Mouse (Mus musculus): ENCODE data around the gene Smoc2. TPM values are rescaled to one million over a fixed set of nuclear protein-coding genes. Genes with fewer than 3 reads are reported as not detected.

Smoc2 gene
- 12.8 and 34.6 TPM in 2 replicates for polyA plus RNA-seq (2015; fragmentation: Nextera tagmentation; extraction: Ambion mirVana)

- peaks cover 20% of the 10 kb centered on the region for H3K4me1 ChIP-seq
- peak within 1 kb of the TSS; percentile 47 for H3K4me3 ChIP-seq (replicated peaks)
- under 1% methylated on average over 61 of the region's 61 CpGs for WGBS
- peak within 1 kb of the TSS; percentile 92 for H3K4me2 ChIP-seq
- ATAC-seq (ENCODE audit: low FRiP score) = peak; percentile 84
- H3K36me3 ChIP-seq = no peaks in the 10 kb centered on the region
- no peaks in the 10 kb centered on the region for H3K9me3 ChIP-seq (replicated peaks)
- H3K9ac ChIP-seq (replicated peaks) = 0 out of 2 replicates have a peak within 1 kb of the TSS, but pooled peaks have one; percentile 31
- H3K27ac ChIP-seq (replicated peaks) = no peak within 1 kb of the TSS
- H3K27me3 ChIP-seq (replicated peaks) = peaks cover 58% of the 10 kb centered on the region
These were observed at the start of gene Smoc2 for GRCm38 (mm10) chr17:14279177-14279965. Smoc2 (plus strand) TSS chr17:14279506.

DNA sequence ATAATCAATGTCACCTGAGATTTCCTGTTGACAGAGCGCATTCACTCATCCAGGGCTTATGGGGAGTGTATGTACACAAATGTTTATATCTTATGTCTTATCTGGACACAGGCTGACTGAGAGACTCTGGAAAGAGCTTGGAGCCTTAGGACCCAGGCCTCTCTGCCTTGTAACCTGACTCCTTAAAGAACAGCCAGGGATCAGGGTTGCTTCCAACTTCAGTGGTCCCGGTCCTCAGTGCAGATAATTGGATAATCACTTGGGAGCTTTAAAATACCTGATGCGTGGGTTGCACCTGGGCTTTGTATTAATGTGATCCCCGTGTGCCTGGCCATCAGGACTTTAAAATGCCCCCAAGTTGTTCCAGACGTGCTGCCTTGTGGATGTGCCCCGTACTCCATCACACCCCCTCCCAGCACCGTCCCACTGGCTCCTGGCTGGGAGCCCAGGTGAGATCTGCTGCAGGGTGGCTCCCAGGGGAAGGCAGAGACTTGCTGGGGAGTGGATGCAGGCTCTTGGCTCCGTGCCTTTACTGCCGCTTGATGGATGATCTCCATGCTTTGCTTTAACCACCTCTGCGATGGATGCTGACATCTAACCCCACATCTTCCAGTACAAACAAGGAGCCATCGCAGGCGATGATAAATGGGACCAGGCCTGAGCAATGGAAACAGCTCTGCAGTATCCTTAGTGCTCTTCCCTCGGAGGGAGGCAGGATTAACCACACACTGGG is 48.4 kb upstream of the Smoc2 start:
- H3K9ac ChIP-seq (replicated peaks) = no peak overlapping the region
- no peaks in the 10 kb centered on the region for H3K9me3 ChIP-seq (replicated peaks)
- H3K4me2 ChIP-seq = no peak overlapping the region
- no peak for ATAC-seq (ENCODE audit: low FRiP score)
- 19% methylated on average over 13 of the region's 13 CpGs for WGBS
- 0 out of 2 replicates have a peak, but pooled peaks cover 2% of the 10 kb centered on the region for H3K27me3 ChIP-seq (replicated peaks)
- no peaks in the 10 kb centered on the region for H3K36me3 ChIP-seq
- no peak overlapping the region for H3K4me3 ChIP-seq (replicated peaks)
- H3K27ac ChIP-seq (replicated peaks) = no peak overlapping the region
- H3K4me1 ChIP-seq = peaks cover 10% of the 10 kb centered on the region

- H3K4me2 ChIP-seq = no peak overlapping the region
- H3K27me3 ChIP-seq (replicated peaks) = 0 out of 2 replicates have a peak, but pooled peaks cover under 1% of the 10 kb centered on the region
- H3K27ac ChIP-seq (replicated peaks) = no peak overlapping the region
- no peak overlapping the region for H3K9ac ChIP-seq (replicated peaks)
- peaks cover 10% of the 10 kb centered on the region for H3K4me1 ChIP-seq
- 57% methylated on average over 3 of the region's 3 CpGs for WGBS
- H3K9me3 ChIP-seq (replicated peaks) = no peaks in the 10 kb centered on the region
- ATAC-seq (ENCODE audit: low FRiP score) = peak; percentile 60; the same call in 1 of the 2 replicates
- H3K4me3 ChIP-seq (replicated peaks) = no peak overlapping the region
- no peaks in the 10 kb centered on the region for H3K36me3 ChIP-seq
These were observed 46.7 kb upstream of the Smoc2 start for GRCm38 (mm10) chr17:14232629-14233028.

DNA sequence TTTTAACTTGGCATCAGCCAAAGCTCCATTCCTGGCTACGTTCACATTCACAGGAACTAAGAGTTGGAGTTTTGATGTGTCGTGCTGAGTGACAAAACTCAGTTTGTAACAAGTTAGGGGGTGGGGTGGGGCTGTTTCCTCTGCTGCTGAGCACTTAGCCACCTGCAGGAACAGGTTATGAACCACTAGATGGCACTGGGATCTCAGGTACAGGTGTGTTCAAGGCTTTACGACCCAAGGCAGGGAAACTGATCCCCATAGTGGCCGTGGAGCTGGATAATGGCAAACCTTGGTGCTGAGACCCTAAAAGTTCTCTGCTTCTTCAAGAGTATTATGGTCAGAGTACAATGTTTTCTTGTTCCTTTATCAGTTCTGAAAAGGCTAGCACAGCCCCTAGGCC is 45.6 kb upstream of the Smoc2 start:
- no peak overlapping the region for H3K9ac ChIP-seq (replicated peaks)
- H3K36me3 ChIP-seq = no peaks in the 10 kb centered on the region
- 54% methylated on average over 4 of the region's 4 CpGs for WGBS
- no peaks in the 10 kb centered on the region for H3K9me3 ChIP-seq (replicated peaks)
- H3K4me3 ChIP-seq (replicated peaks) = no peak overlapping the region
- no peak overlapping the region for H3K27ac ChIP-seq (replicated peaks)
- H3K4me2 ChIP-seq = no peak overlapping the region
- H3K27me3 ChIP-seq (replicated peaks) = no peaks in the 10 kb centered on the region
- peaks cover 10% of the 10 kb centered on the region for H3K4me1 ChIP-seq
- no peak for ATAC-seq (ENCODE audit: low FRiP score)

GRCm38 (mm10) chr17:14234774-14235389 is 44.4 kb upstream of the Smoc2 start:
- H3K9ac ChIP-seq (replicated peaks) = no peak overlapping the region
- H3K36me3 ChIP-seq = no peaks in the 10 kb centered on the region
- ATAC-seq (ENCODE audit: low FRiP score) = no peak
- no peaks in the 10 kb centered on the region for H3K9me3 ChIP-seq (replicated peaks)
- no peak overlapping the region for H3K4me3 ChIP-seq (replicated peaks)
- no peaks in the 10 kb centered on the region for H3K27me3 ChIP-seq (replicated peaks)
- H3K27ac ChIP-seq (replicated peaks) = no peak overlapping the region
- no peak overlapping the region for H3K4me2 ChIP-seq
- H3K4me1 ChIP-seq = peaks cover 10% of the 10 kb centered on the region
- WGBS = 56% methylated on average over 12 of the region's 12 CpGs

GRCm38 (mm10) chr17:14237134-14237533 is 42.2 kb upstream of the Smoc2 start:
- Histone ChIP-seq H3K4me1 (no peaks in the 10 kb centered on the region), H3K36me3 (no peaks in the 10 kb centered on the region), H3K27me3 (replicated peaks) (no peaks in the 10 kb centered on the region), H3K4me3 (replicated peaks) (no peak overlapping the region), H3K9me3 (replicated peaks) (no peaks in the 10 kb centered on the region), H3K4me2 (no peak overlapping the region), H3K9ac (replicated peaks) (no peak overlapping the region), H3K27ac (replicated peaks) (no peak overlapping the region)
- 80% methylated on average over 6 of the region's 6 CpGs for WGBS
- no peak for ATAC-seq (ENCODE audit: low FRiP score)

- 83% methylated on average over 10 of the region's 10 CpGs for WGBS
These were observed 39.3 kb upstream of the Smoc2 start for GRCm38 (mm10) chr17:14239960-14240359.

GRCm38 (mm10) chr17:14242634-14243033 is 36.7 kb upstream of the Smoc2 start:
- H3K27ac ChIP-seq (replicated peaks) = no peak overlapping the region
- 90% methylated on average over 8 of the region's 8 CpGs for WGBS
- H3K4me1 ChIP-seq = no peaks in the 10 kb centered on the region
- no peaks in the 10 kb centered on the region for H3K36me3 ChIP-seq
- no peak overlapping the region for H3K9ac ChIP-seq (replicated peaks)
- no peaks in the 10 kb centered on the region for H3K9me3 ChIP-seq (replicated peaks)
- no peak for ATAC-seq (ENCODE audit: low FRiP score)
- no peaks in the 10 kb centered on the region for H3K27me3 ChIP-seq (replicated peaks)
- no peak overlapping the region for H3K4me3 ChIP-seq (replicated peaks)
- no peak overlapping the region for H3K4me2 ChIP-seq

More at GRCm38 (mm10) chr17:14239960-14240359, 39.3 kb upstream of the Smoc2 start:
- Histone ChIP-seq H3K27ac (replicated peaks) (no peak overlapping the region), H3K4me3 (replicated peaks) (no peak overlapping the region), H3K36me3 (no peaks in the 10 kb centered on the region), H3K27me3 (replicated peaks) (no peaks in the 10 kb centered on the region), H3K9ac (replicated peaks) (no peak overlapping the region), H3K4me2 (no peak overlapping the region), H3K4me1 (no peaks in the 10 kb centered on the region), H3K9me3 (replicated peaks) (no peaks in the 10 kb centered on the region)
- ATAC-seq (ENCODE audit: low FRiP score) = no peak

GRCm38 (mm10) chr17:14244195-14244965 is 34.9 kb upstream of the Smoc2 start:
- no peak overlapping the region for H3K4me3 ChIP-seq (replicated peaks)
- no peak overlapping the region for H3K4me2 ChIP-seq
- H3K27ac ChIP-seq (replicated peaks) = no peak overlapping the region
- ATAC-seq (ENCODE audit: low FRiP score) = no peak; the same call in 1 of the 2 replicates
- H3K36me3 ChIP-seq = no peaks in the 10 kb centered on the region
- H3K27me3 ChIP-seq (replicated peaks) = no peaks in the 10 kb centered on the region
- no peaks in the 10 kb centered on the region for H3K9me3 ChIP-seq (replicated peaks)
- no peaks in the 10 kb centered on the region for H3K4me1 ChIP-seq
- H3K9ac ChIP-seq (replicated peaks) = no peak overlapping the region
- WGBS = 72% methylated on average over 11 of the region's 11 CpGs

DNA sequence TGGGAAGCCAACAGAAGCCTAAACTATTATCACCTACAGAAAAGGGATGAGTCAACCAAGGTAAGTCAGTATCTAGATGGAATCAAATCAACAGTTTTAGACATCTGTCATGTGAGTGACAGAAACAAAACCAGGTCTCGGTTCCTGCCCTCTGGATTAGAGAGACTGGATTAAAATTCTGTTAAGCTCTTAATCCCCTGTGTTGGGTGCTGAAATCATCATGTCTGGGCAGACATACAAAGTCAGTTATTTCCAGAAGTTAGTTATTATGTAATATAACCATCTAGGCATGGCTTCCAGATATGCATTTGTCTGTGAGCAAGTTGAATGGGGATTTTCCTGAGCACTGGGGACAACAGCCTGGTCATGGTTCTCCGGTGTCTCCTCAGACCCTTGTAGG is 33.0 kb upstream of the Smoc2 start:
- Histone ChIP-seq H3K9ac (replicated peaks) (no peak overlapping the region), H3K9me3 (replicated peaks) (no peaks in the 10 kb centered on the region), H3K4me1 (no peaks in the 10 kb centered on the region), H3K4me2 (no peak overlapping the region), H3K27ac (replicated peaks) (no peak overlapping the region), H3K4me3 (replicated peaks) (no peak overlapping the region), H3K36me3 (no peaks in the 10 kb centered on the region), H3K27me3 (replicated peaks) (no peaks in the 10 kb centered on the region)
- no peak for ATAC-seq (ENCODE audit: low FRiP score)
- WGBS = 97% methylated on average over 2 of the region's 2 CpGs

- Histone ChIP-seq H3K27ac (replicated peaks) (no peak overlapping the region), H3K4me2 (no peak overlapping the region), H3K9me3 (replicated peaks) (no peaks in the 10 kb centered on the region), H3K4me3 (replicated peaks) (no peak overlapping the region), H3K36me3 (no peaks in the 10 kb centered on the region), H3K9ac (replicated peaks) (no peak overlapping the region), H3K4me1 (no peaks in the 10 kb centered on the region), H3K27me3 (replicated peaks) (no peaks in the 10 kb centered on the region)
- no peak for ATAC-seq (ENCODE audit: low FRiP score)
- 89% methylated on average over 8 of the region's 8 CpGs for WGBS
These were observed 31.4 kb upstream of the Smoc2 start for GRCm38 (mm10) chr17:14247931-14248330.

Data from neural tube, embryonic 15.5 days (tissue).